9 mouse cellular contexts compared by ENCODE assay signal in genomic region chr2:101722370-101723332, GRCm38 (mm10). TPM values are rescaled to one million over a fixed set of nuclear protein-coding genes. Genes with fewer than 3 reads are reported as not detected.
A peak's percentile ranks its signal among the peaks of the same experiment; 100 is the strongest.
DNase-seq lines count a peak whose midpoint lies in the region; ATAC-seq and TF ChIP-seq lines count a peak whose summit lies in the region.
"Had no signal": no experiment of that assay in that cellular context is flagged by ENCODE, and none has a peak within 500 bp of the region (broad histone marks: within the 10 kb centered on the region; RNA-seq: fewer than 3 reads in every experiment).

No protein-coding gene starts in this region.

- ATAC-seq in hindbrain, embryonic 11.5 days (ENCODE audit: low FRiP score) = peak; percentile 90
- peak; percentile 65 for ATAC-seq in midbrain, embryonic 15.5 days (replicated peaks)

- WGBS in hindbrain, embryonic 11.5 days = 22% methylated on average over 8 of the region's 8 CpGs
- WGBS in midbrain, embryonic 15.5 days = 16% methylated on average over 8 of the region's 8 CpGs

- H3K27me3 ChIP-seq in hindbrain, embryonic 11.5 days (ENCODE audit: control insufficient read depth, insufficient read depth, low read length) = no peaks in the 10 kb centered on the region
- no peaks in the 10 kb centered on the region for H3K27me3 ChIP-seq in midbrain, embryonic 15.5 days (replicated peaks)

- no peaks in the 10 kb centered on the region for H3K36me3 ChIP-seq in hindbrain, embryonic 11.5 days (ENCODE audit: control insufficient read depth, insufficient read depth, low read length)
- no peaks in the 10 kb centered on the region for H3K36me3 ChIP-seq in midbrain, embryonic 15.5 days (replicated peaks)

- no peak for TF ChIP-seq POLR2A in embryonic fibroblast, embryonic 13.5 days (IDR thresholded peaks at IDR 0.05; ENCODE audit: low read depth, low read length)

- H3K9ac ChIP-seq in hindbrain, embryonic 11.5 days (ENCODE audit: low read depth, low read length) = no peak overlapping the region
- H3K9ac ChIP-seq in midbrain, embryonic 15.5 days = no peak overlapping the region

- peak overlapping the region; percentile 7; the same call in 1 of the 2 replicates for H3K27ac ChIP-seq in embryonic fibroblast, embryonic 13.5 days (ENCODE audit: insufficient read depth, low read length)
- H3K27ac ChIP-seq in hindbrain, embryonic 11.5 days (ENCODE audit: low read depth, low read length) = peak overlapping the region; percentile 78
- H3K27ac ChIP-seq in midbrain, embryonic 15.5 days = peak overlapping the region; percentile 60

- 0 out of 2 replicates have a peak, but pooled peaks cover 4% of the 10 kb centered on the region for H3K4me1 ChIP-seq in embryonic fibroblast, embryonic 13.5 days (ENCODE audit: control insufficient read depth, insufficient read depth, low read length)
- H3K4me1 ChIP-seq in hindbrain, embryonic 11.5 days (replicated peaks; ENCODE audit: control insufficient read depth, insufficient read depth, low read length) = peaks cover 5% of the 10 kb centered on the region; the same call in 1 of the 2 replicates
- H3K4me1 ChIP-seq in midbrain, embryonic 15.5 days = peaks cover 13% of the 10 kb centered on the region

- H3K9me3 ChIP-seq in hindbrain, embryonic 11.5 days (ENCODE audit: control insufficient read depth, low read length) = no peaks in the 10 kb centered on the region
- H3K9me3 ChIP-seq in midbrain, embryonic 15.5 days = no peaks in the 10 kb centered on the region

- H3K4me2 ChIP-seq in hindbrain, embryonic 11.5 days (replicated peaks; ENCODE audit: low read depth, low read length) = no peak overlapping the region
- H3K4me2 ChIP-seq in midbrain, embryonic 15.5 days = no peak overlapping the region

- TF ChIP-seq CTCF in embryonic fibroblast, embryonic 13.5 days (IDR thresholded peaks at IDR 0.05; ENCODE audit: borderline replicate concordance, insufficient read depth, low read length) = no peak

- peak; percentile 64 for DNase-seq in adrenal gland, postnatal 14 days
- no peak for DNase-seq in adrenal gland, adult 8-10 months
- DNase-seq in 3T3-L1 (ENCODE audit: low read depth, low spot score) = peak; percentile 57
- peak; percentile 69 for DNase-seq in hindbrain, embryonic 11.5 days (ENCODE audit: low spot score)
- DNase-seq in ovary, postnatal 10 days (ENCODE audit: low spot score) = no peak
- no peak for DNase-seq in left cerebral cortex, adult 18-20 months (ENCODE audit: low spot score in 2 of 2)

- no peak overlapping the region for H3K4me3 ChIP-seq in embryonic fibroblast, embryonic 13.5 days (ENCODE audit: insufficient read depth, low read length)
- H3K4me3 ChIP-seq in hindbrain, embryonic 11.5 days (ENCODE audit: low read depth, low read length) = no peak overlapping the region
- H3K4me3 ChIP-seq in midbrain, embryonic 15.5 days = no peak overlapping the region
- H3K4me3 ChIP-seq: erythroblast, embryonic 14.5 days had no signal

RNA-seq across cellular contexts. Expression of gene Traf6, which starts 44.4 kb away (rescaled TPM):
- total RNA-seq in adrenal gland, postnatal 14 days (2021) = 16.1 and 17.0 TPM in 2 replicates
- total RNA-seq in adrenal gland, adult 8-10 months (2022) = 10 to 100 TPM; 20.3 to 25.4 (median 22.1) TPM
- 11.0 and 11.8 TPM in 2 replicates for polyA plus RNA-seq in embryonic fibroblast, embryonic 13.5 days (2011; ENCODE audit: insufficient read length, low read depth, missing spikeins)
- polyA plus RNA-seq in hindbrain, embryonic 11.5 days (2014; fragmentation: Nextera tagmentation; extraction: Ambion mirVana) = 16.5 and 19.2 TPM in 2 replicates
- 6.2 and 6.6 TPM in 2 replicates for polyA plus RNA-seq in midbrain, embryonic 15.5 days (2015; fragmentation: Nextera tagmentation; extraction: Ambion mirVana)
- total RNA-seq in left cerebral cortex, adult 18-20 months (2021) = 10 to 100 TPM; 11.6 to 12.7 TPM

Comparison
In these comparisons a context has a peak if more than half of its experiments do, and no peak if none do; other contexts are left out.
1. DNase-seq: peak in adrenal gland, postnatal 14 days (single experiment), 3T3-L1 (single experiment) and hindbrain, embryonic 11.5 days (single experiment); none in adrenal gland, adult 8-10 months (single experiment), ovary, postnatal 10 days (single experiment) and left cerebral cortex, adult 18-20 months (0 of 2).
2. H3K27ac ChIP-seq: peak in every context shown above with its lines; median percentile 78 in hindbrain, embryonic 11.5 days; 60 in midbrain, embryonic 15.5 days; 7 in embryonic fibroblast, embryonic 13.5 days.